Mouse (Mus musculus): ENCODE results near the gene Csf3r.

- no peak for TF ChIP-seq CTCF (IDR thresholded peaks at IDR 0.05; ENCODE audit: control insufficient read depth, insufficient read depth, low read length)
- no peak for TF ChIP-seq POLR2A (IDR thresholded peaks at IDR 0.05; ENCODE audit: borderline replicate concordance, control insufficient read depth, low read depth, low read length)
Observed at GRCm38 (mm10) chr4:125992206-125992605, 32.1 kb upstream of the Csf3r start.
